Mouse (Mus musculus) cerebellum, postnatal 10 days (tissue): ENCODE results near the gene Xrra1.
A peak's percentile ranks its signal among the peaks of the same experiment; 100 is the strongest.
"Not testable (repeated sequence)": the region's sequence is repeated elsewhere in the genome, so short reads cannot be mapped to it uniquely, and the experiment has no call there.

ENCODE experiments used
- DNase-seq, 2 experiments: peaks; one replicate each; pipeline ENCODE4 v3.0.0; 2021; ENCODE audit warnings: mixed read lengths in 2 of 2

Xrra1 gene

GRCm38 (mm10) chr7:99858813-99859585 is at the start of gene Xrra1:
Xrra1 (plus strand) TSS chr7:99859116.
- peak; percentile 96 to 98 for DNase-seq

GRCm38 (mm10) chr7:99810814-99811213 is 48.1 kb upstream of the Xrra1 start:
- no peak for DNase-seq

- no peak for DNase-seq
These were observed 47.3 kb upstream of the Xrra1 start for GRCm38 (mm10) chr7:99811661-99812060.

GRCm38 (mm10) chr7:99813394-99813793 is 45.5 kb upstream of the Xrra1 start:
- DNase-seq: peak; percentile 58 to 62

- not testable (repeated sequence) for DNase-seq
These were observed 40.7 kb upstream of the Xrra1 start for GRCm38 (mm10) chr7:99818181-99818725.

GRCm38 (mm10) chr7:99821953-99822352 is 37.0 kb upstream of the Xrra1 start:
- DNase-seq: no peak

GRCm38 (mm10) chr7:99822426-99822825 is 36.5 kb upstream of the Xrra1 start:
- no peak for DNase-seq

GRCm38 (mm10) chr7:99823045-99823663 is 35.8 kb upstream of the Xrra1 start:
- no peak for DNase-seq

- DNase-seq: no peak
These were observed 34.0 kb upstream of the Xrra1 start for GRCm38 (mm10) chr7:99824649-99825483.

- no peak for DNase-seq
These were observed 33.4 kb upstream of the Xrra1 start for GRCm38 (mm10) chr7:99825511-99825910.

- no peak for DNase-seq
These were observed 32.8 kb upstream of the Xrra1 start for GRCm38 (mm10) chr7:99826096-99826495.

- peak; percentile 94 to 97 for DNase-seq
These were observed 30.8 kb upstream of the Xrra1 start, which contains the start of gene Neu3 for GRCm38 (mm10) chr7:99828083-99828570. Neu3 (minus strand) TSS chr7:99828417.

GRCm38 (mm10) chr7:99833115-99833845 is 25.6 kb upstream of the Xrra1 start:
- DNase-seq: no peak

- no peak for DNase-seq
These were observed 25.1 kb upstream of the Xrra1 start for GRCm38 (mm10) chr7:99833846-99834222.

- no peak for DNase-seq
These were observed 24.5 kb upstream of the Xrra1 start for GRCm38 (mm10) chr7:99834314-99834853.

GRCm38 (mm10) chr7:99836781-99837180 is 22.1 kb upstream of the Xrra1 start:
- no peak for DNase-seq

GRCm38 (mm10) chr7:99837358-99838071 is 21.4 kb upstream of the Xrra1 start:
- no peak for DNase-seq

GRCm38 (mm10) chr7:99838241-99838640 is 20.7 kb upstream of the Xrra1 start:
- no peak for DNase-seq

GRCm38 (mm10) chr7:99845533-99846236 is 13.2 kb upstream of the Xrra1 start:
- DNase-seq: no peak

- no peak for DNase-seq
These were observed 8.4 kb upstream of the Xrra1 start for GRCm38 (mm10) chr7:99850534-99850933.

- no peak for DNase-seq
These were observed 7.8 kb upstream of the Xrra1 start for GRCm38 (mm10) chr7:99851121-99851520.
